Mouse (Mus musculus) T-helper 1 cell (primary cell): ENCODE measurements at regions not wholly inside any gene's neighbourhood (a gene's known extent, or its start where the extent isn't known, plus 50 kb on each side); places are given as distances from the start of the nearest gene placed in this dataset.

Experiments
- in situ Hi-C: fragments of 300-600 bp; cut with MboI, MseI; formaldehyde crosslinking; loops from one replicate; pipeline ENCODE4 v1.15.1; 2025; ENCODE audit warnings: high pct_unique_total_duplicates

DNA sequence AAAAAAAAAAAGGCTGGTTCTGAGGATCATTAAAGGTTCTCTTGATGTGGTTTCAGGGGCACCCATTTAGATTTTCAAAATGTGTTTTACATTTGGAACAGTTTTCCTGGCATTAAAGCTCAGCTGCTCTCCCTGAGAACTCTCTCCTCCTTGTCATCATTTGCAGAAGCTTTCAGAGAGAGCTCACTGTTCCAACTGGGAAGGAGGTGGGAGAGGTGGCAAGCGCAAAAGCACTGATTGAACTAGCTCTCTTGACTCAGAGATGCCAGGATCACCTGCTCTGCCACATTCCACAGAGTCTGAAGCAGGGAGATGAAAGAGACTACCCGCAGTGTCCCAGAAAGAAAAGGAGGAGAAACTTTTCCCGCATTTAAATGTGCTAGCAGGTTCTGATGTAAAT is 220.5 kb upstream of the Gbe1 start:
- in situ Hi-C loops: no loop called here

DNA sequence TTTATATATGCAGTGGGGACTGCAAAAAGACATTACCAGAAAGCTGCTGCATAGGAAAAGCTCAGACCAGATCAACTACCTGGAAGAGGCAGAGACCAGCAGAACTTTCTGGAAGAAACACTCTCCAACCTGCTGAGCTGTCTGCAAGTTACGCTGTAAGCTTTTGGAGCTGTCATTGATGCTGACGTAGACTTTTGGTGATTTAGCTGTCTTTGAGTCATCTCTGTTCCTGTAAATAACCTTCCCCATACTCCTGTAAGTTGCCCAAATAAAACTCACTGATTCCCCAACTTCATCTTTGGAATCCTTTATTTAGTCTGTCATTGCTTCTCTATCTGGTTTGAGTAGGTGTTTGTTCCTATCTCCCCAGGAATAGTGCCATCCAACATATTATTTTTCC is 218.5 kb upstream of the Gbe1 start:
- in situ Hi-C loops: no loop called here

DNA sequence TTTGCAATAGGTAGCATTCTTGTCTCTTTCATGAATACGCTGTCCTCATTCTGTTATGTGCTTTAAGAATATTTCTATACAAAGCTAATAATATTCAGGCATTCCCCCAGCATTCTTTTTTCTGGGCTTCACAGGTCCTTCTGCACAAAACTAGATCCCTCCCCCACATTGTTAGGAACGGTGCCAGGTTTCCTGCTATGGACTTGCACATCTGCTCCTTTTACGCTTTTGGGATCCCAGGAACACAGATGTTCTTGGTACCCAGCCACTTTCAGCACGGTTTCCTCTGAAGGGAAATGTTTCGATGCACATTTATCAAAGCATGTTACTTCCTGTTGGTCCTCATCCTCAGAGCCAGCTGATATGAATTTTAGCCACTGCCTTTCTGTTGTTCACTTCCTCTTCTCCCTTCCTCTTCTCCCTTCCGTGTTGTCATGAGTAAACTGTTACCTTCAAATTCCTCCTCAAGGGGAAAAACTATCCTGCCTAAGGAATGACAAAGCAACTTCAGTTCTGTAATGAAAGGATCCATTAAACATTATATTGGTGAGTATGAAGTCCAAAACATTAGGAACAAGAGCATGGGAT is 209.9 kb upstream of the Gbe1 start:
- in situ Hi-C loops: no loop called here

DNA sequence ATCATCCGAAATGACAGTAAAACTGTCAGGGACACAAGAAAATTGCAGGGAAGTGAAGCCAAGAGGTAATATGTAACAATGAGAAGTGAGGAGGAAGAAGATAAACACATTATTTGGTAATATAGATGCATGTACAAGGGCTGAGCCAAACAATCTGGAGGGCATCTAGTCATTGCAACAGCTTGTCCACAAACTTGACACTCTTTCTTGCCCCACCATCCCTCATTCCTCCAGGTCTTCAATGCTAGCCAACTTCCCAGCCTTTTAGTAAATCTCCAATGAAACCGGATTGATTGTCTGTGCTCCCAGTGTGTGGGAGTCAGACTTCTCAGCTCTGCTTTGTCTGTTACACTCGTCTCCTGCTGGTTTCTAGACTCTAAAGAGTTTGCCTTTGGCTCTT is 172.3 kb upstream of the Gbe1 start:
- in situ Hi-C loops: no loop called here

DNA sequence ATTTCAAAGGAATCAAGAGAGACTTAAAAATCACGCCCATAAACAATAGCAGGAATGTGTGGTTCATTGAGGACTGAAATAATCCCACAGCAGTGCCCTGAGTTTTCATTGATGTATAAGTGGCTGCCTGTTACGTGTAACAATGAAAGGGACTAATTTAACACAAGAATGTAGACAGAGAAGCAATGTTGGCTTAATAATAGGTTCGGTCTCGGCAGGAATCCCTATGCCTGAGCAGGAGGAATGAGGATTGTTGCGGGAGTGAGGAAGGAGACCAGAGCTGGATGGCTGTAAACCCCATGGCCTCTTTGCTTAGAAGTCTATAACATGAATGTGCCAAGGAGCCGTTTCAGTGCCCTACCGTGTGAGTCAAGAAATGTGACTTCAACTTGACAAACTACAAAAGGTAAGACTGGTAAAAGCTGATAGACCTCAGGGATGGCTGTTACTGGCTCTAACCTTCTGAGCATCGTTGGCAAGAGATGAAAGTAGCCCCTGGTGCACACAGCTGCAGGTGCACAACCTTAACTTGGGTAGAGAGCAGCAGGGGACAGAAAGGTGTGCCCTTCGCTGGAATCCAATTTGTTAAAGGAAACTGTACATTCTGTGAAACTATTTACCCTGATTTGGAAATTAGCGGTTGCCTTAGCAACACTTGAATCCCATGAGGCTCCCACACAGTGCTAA is 165.9 kb upstream of the Gbe1 start:
- in situ Hi-C loops: no loop called here

DNA sequence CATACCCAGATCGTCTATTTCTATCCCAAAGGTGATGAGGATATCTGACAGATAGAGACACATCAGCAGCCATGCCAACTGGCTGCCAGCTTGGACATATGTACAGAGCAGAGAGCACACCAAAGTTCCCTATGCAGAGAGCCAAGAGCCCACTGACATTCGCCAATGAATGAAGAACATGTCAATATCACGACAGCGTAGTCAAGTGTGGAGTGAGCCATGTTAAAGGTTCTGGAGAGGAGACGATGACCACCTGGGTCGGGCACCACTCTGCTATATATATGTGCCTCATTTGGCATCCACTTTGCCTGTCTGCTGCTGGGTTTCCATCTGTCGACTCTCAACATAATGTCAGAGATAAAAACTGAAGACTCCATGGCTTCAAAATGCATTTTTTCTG is 159.2 kb upstream of the Gbe1 start:
- in situ Hi-C loops: no loop called here

DNA sequence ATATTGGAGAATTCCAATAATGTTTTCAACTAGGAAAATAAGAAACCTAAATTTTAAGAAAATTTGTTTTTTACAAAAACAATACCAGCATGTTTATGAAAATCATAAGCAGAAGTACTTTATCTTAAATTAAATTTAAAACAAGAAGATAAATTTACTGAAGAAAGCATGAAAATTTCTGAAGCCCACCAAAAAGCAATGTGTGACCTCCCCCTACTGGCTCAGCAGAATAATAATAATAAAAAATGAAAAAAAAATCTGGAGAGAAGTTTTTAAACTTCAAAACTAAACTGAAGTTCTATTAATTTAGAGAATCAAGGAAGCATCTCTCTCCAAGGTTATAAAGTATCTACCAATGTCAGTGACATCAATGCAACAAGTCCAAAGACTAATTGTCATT is 153.2 kb upstream of the Gbe1 start:
- in situ Hi-C loops: no loop called here

DNA sequence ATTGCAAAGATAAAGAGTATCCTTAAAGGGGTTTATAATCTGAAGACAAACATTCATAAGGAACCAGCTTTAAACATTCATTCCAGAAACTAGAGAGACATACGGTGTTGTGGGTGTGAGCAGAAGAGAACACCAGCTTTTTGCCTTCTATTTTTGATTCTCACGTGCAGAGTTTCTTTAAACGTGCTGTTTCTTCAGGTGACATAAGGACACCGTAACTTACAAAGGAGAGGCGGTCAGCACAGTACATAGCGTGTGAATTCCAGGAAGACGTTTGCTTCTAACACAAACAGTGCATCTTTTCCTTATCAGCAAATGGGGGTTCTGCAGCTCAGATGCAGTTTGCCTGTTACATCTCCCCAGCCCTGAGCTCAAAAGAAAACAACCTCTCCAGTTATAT is 138.6 kb upstream of the Gbe1 start:
- in situ Hi-C loops: no loop called here

DNA sequence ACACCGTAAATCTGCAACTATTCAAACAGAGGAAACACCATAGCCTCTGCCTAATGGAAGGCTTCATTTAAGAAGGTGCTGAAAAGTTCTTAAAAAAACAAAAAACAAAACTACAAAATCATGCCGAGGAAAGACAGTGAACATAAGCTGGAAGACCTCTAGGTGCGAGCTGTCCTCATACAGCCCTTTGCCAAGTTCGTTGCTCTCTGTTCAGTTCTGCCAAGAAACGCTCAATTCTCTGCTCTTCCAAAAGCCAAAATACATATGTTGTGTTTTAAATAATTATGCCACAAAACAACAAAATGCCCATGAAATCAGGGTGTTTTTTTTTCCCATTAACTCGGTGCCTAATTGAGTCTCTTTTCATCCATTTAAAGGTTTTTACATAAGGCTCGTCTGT is 134.8 kb upstream of the Gbe1 start:
- in situ Hi-C loops: no loop called here

DNA sequence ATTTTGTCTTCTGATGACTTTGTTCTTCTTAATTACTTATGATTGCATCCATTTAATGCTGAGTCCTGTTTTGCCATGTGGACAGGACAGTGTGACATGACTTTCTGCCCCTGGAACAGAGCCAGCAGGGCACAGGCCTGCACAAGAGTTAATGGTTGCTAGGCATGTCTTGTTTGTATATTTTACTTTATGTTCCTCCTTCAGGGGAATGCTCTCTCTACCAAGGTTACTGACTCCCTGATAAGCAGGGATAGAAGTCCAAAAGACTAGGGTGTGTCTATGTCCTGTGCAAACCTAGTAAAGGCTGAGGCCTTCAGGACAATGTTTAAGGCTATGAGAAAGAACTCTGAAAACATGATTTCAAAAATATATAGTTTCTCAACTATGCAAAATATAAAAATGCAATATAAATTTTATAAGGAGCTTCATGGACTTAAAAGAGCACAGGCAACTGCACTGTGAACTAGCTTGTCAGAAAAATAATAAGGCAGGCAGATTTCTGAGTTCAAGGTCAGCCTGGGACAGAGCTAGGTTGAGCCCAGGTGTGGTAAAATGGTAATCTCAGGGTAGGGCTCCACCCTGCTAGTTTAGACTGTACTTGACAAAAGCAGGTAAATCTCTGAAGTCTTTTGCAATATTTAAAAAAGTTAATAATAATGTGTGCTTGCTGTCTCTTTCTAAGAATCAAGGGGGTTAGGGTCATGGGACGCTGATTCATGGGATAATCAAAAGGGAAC is 99.7 kb upstream of the Gbe1 start:
- in situ Hi-C loops: loop anchor here (25.0 kb wide), 1 partner anchor 1427 kb away; no protein-coding TSS in a partner anchor

DNA sequence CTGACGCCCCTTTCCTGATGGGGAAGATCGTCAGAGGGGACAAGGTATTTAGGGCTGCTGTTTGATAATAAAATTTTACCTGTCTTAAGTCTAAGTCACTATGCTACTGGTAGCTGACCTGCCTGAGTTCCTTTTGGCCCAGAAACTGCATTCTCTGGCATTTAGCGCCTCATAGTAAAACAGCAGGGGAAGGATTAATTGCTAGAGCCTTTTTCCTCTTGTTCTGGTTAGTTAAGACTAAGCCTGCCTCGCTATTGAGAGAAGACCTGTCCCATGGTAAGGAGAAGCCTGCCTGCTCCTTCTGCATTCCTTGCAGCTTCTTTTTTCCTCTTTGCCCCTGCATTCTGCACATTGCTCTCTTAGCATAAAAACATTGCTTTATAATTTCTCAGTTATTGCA is 98.9 kb upstream of the Gbe1 start:
- in situ Hi-C loops: loop anchor here (25.0 kb wide), 1 partner anchor 1427 kb away; no protein-coding TSS in a partner anchor

DNA sequence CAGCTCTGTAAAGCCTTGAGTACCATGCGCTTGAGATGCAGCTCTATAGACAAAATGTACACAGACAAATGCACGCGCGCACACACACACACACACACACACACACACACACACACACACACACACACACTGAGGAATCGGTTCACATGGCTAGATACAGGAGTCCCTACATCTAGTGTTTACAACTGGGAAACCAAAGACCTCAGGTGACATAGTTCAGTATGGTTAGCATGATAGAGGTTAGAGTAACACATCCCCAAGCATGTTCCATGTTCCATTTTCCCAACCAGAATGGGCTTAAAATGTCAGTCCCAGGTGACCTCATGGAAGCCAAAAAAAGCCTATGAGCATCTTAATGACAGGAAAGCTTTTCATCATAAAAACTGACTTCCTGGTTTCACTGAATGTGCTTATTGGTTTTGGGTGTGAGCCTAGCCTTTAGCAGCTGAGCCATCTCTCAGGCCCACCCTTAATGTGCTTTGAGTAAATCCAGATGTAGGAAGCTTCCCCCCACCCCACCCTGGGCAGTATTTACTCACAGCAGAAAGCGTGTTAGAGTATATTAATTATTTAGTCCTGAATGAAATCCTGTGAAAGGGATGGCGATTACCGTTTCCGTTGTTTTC is 86.0 kb upstream of the Gbe1 start:
- in situ Hi-C loops: loop anchor here (10.0 kb wide), 1 partner anchor 967 kb away; no protein-coding TSS in a partner anchor

DNA sequence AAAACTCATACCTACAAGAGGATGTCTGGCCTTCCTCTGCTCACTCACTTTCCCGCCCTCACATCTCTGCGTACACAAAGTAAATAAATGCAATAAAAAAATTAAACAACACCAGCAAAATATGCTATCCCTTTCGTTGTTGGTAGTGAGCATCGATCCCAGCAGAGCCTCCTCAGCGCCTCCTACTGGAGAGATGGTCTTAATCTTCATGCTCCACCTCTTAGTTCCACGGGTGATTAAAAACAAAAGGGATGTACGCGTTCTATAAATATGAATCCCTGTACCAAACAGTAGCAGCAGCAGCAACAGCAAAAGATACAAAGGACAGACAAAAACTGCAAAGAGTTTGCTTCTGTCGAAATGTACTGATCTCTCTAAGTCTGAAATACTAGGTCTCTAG is 81.0 kb upstream of the Gbe1 start:
- in situ Hi-C loops: no loop called here

DNA sequence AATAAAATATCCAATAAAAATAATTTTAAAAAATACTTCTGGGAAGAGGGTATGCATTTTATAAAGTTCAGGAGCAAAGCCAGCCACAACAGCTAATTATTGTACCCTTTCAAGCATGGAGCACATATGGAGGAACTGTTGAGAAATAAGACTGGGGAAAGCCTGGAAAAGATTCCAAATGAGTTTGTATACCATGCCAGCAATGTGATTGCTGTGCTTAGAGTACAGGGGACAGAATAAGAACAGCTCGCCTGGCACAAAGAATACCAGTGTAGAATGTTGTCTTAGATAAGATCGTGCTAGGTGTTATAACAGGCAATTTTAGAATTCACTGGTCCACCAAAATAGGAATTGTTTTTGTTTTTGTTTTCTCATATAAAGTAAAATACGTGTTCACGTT is 78.6 kb upstream of the Gbe1 start:
- in situ Hi-C loops: no loop called here

DNA sequence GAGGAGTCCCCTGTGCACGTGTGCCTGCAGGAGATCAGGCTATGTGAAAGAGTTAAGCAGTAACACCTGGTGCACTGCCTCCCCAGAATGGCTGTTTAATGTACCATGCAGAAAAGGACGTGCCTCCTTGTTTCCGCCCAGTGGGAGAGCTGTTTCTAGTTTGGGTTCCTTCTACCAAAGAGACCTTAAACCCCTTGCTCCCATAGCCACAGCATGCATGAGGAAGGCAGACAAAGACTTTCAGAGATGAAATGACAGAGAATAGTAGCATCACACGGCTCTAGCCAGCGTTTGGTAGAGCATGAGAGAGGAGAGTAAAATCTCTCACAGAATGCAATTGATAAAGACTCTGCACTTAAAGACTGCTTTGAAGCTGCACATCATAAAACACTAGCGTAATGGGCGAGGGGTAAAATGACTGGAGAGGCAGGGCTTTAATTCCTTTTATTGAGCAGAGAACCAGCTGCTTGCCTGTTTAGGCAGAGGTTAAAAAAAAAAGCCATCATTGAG is 74.3 kb upstream of the Gbe1 start:
- in situ Hi-C loops: no loop called here

DNA sequence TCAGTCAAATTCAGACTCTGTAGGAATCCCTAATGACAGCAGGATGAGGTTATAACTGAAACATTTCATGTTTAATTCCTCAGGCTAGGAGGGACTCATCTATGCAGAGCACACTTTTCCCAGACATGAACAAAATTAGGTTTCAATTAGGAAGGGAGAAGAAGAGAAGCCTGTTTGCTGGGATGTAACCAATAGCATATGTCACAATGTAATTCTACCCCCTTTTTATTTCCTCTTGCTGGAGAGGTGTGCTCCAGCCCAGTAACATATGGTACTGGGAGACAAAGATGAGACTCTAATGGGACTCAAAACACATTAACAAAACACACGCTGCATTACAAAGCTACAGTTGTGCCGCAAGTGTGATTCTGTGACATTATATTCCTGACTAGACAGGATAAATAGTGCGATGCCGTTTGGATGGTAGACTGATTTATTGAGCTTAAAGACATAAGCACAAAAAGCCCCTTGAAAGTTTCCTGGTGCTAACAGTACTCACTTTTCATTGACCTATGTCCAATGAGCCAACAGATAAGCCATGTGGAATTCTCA is 69.5 kb upstream of the Gbe1 start:
- in situ Hi-C loops: no loop called here

DNA sequence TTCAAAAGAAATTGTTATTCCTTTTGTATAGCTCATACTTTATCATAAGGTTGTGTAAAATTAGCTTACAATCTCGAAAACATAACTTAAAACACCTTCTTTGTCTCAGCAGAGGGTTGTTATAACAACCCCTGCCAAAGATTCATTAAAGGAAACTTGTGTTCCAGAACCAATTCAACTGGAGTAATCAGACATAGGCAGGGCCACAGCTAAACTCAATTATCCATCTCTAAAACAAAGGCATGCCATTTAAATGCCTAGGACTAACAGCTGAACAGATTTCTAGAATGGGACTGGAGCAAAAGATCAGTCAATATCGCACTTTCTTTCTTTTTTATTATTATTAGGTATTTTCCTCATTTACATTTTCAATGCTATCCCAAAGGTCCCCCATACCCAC is 68.8 kb upstream of the Gbe1 start:
- in situ Hi-C loops: no loop called here

DNA sequence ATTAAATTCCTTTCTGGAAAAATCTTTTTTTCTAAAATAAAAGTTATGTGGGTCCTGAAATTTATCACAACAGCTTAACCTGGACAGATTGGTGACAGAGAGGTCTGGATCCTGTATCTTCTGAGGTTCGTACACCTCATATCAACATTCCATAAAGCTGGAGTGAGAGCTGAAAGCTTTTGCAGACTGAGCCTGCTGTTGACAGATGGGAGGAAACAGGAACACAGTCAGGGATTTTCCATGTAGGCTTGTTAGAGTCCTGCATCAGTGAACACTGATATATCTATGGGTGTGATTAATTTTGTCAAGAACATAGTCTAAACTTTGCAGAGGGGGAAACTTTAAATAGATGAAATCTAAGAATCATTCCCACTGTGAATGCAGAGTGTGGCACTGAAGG is 54.4 kb upstream of the Gbe1 start:
- in situ Hi-C loops: no loop called here

DNA sequence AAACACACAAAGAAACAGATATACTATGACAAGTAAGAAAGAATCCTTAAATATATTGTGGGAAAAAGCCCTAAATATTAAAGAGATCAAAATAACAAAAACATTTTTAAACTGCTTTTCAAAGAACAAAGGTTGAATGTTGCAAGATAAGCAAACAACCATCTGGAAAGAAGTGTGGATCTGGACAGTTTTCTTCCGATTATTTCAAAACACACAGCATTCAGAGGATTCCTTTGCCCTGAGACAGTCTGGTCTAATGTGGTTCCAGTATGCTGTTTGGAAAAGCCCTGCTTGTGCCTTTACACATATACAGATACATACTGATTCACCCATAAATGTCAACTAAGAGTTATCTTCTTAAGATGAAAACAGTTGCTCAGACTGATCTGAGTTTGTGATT is 53.6 kb upstream of the Gbe1 start:
- in situ Hi-C loops: no loop called here
